ENCODE assay signal across 12 mouse cellular contexts in genomic region chr13:54888021-54888420, GRCm38 (mm10).
DNase-seq lines count a peak whose midpoint lies in the region; ATAC-seq lines count a peak whose summit lies in the region.
"Had no signal": no experiment of that assay in that cellular context is flagged by ENCODE, and none has a peak within 500 bp of the region (broad histone marks: within the 10 kb centered on the region; RNA-seq: fewer than 3 reads in every experiment).

No protein-coding gene starts in this region.

- WGBS in embryonic facial prominence, embryonic 13.5 days = 41% methylated on average over 5 of the region's 5 CpGs
- 56% methylated on average over 5 of the region's 5 CpGs for WGBS in hindbrain, embryonic 13.5 days
- WGBS in midbrain, embryonic 14.5 days = 45% methylated on average over 5 of the region's 5 CpGs

- DNase-seq in cerebellum, postnatal 14 days = peak; percentile 48 to 50
- no peak for DNase-seq in cerebellum, adult 18-20 months
- DNase-seq in midbrain, embryonic 14.5 days = peak; percentile 33
- DNase-seq in left cerebral cortex, postnatal 4 days = no peak
- DNase-seq in thymus, postnatal 4 days = no peak
- DNase-seq in adrenal gland, postnatal 4 days (ENCODE audit: low spot score in 2 of 2) = no peak
- DNase-seq: lung, postnatal 10 days had no signal

- H3K4me1 ChIP-seq in embryonic facial prominence, embryonic 13.5 days = peaks cover 22% of the 10 kb centered on the region
- peaks cover 61% of the 10 kb centered on the region for H3K4me1 ChIP-seq in hindbrain, embryonic 13.5 days (replicated peaks)
- peaks cover 42% of the 10 kb centered on the region for H3K4me1 ChIP-seq in midbrain, embryonic 14.5 days (ENCODE audit: control insufficient read depth, insufficient read depth, low read length)

- no peak for ATAC-seq in embryonic facial prominence, embryonic 13.5 days (ENCODE audit: insufficient number of reproducible peaks, insufficient read depth, low FRiP score, low TSS enrichment, low read depth)
- ATAC-seq in hindbrain, embryonic 13.5 days (ENCODE audit: low FRiP score) = no peak
- ATAC-seq in midbrain, embryonic 14.5 days (ENCODE audit: low FRiP score, low TSS enrichment) = no peak
- ATAC-seq: intestine, embryonic 16.5 days had no signal

- no peak overlapping the region for H3K4me3 ChIP-seq in embryonic facial prominence, embryonic 13.5 days
- H3K4me3 ChIP-seq in hindbrain, embryonic 13.5 days = 0 out of 2 replicates have a peak overlapping the region, but pooled peaks have one; percentile 16
- H3K4me3 ChIP-seq in midbrain, embryonic 14.5 days (replicated peaks; ENCODE audit: low read depth, low read length) = no peak overlapping the region
- H3K4me3 ChIP-seq: limb, embryonic 15.5 days had no signal

- no peaks in the 10 kb centered on the region for H3K9me3 ChIP-seq in embryonic facial prominence, embryonic 13.5 days
- no peaks in the 10 kb centered on the region for H3K9me3 ChIP-seq in hindbrain, embryonic 13.5 days
- no peaks in the 10 kb centered on the region for H3K9me3 ChIP-seq in midbrain, embryonic 14.5 days (ENCODE audit: control insufficient read depth, low read length)
- H3K9me3 ChIP-seq: G1E; limb, embryonic 15.5 days had no signal

- H3K27ac ChIP-seq in embryonic facial prominence, embryonic 13.5 days = no peak overlapping the region
- no peak overlapping the region; the same call in 1 of the 2 replicates for H3K27ac ChIP-seq in hindbrain, embryonic 13.5 days
- H3K27ac ChIP-seq in midbrain, embryonic 14.5 days (replicated peaks; ENCODE audit: low read depth, low read length) = peak overlapping the region; percentile 55
- H3K27ac ChIP-seq: limb, embryonic 15.5 days had no signal

- H3K9ac ChIP-seq in embryonic facial prominence, embryonic 13.5 days = peak overlapping the region; percentile 52; the same call in 1 of the 2 replicates
- peak overlapping the region; percentile 63 for H3K9ac ChIP-seq in hindbrain, embryonic 13.5 days
- H3K9ac ChIP-seq in midbrain, embryonic 14.5 days (replicated peaks; ENCODE audit: low read length) = no peak overlapping the region
- H3K9ac ChIP-seq: limb, embryonic 15.5 days had no signal

- no peaks in the 10 kb centered on the region for H3K36me3 ChIP-seq in embryonic facial prominence, embryonic 13.5 days
- H3K36me3 ChIP-seq in hindbrain, embryonic 13.5 days = no peaks in the 10 kb centered on the region
- H3K36me3 ChIP-seq in midbrain, embryonic 14.5 days (ENCODE audit: control insufficient read depth, insufficient read depth, low read length) = no peaks in the 10 kb centered on the region
- H3K36me3 ChIP-seq: G1E; limb, embryonic 15.5 days had no signal

- peaks cover 25% of the 10 kb centered on the region for H3K27me3 ChIP-seq in embryonic facial prominence, embryonic 13.5 days
- peaks cover 10% of the 10 kb centered on the region; the same call in 1 of the 2 replicates for H3K27me3 ChIP-seq in hindbrain, embryonic 13.5 days
- no peaks in the 10 kb centered on the region for H3K27me3 ChIP-seq in midbrain, embryonic 14.5 days (ENCODE audit: control insufficient read depth, insufficient read depth, low read length)

- intact Hi-C loops in left cerebral cortex, postnatal 4 days (cut with DNase I) = no loop called here

- H3K4me2 ChIP-seq in embryonic facial prominence, embryonic 13.5 days = peak overlapping the region; percentile 54
- peak overlapping the region; percentile 48 for H3K4me2 ChIP-seq in hindbrain, embryonic 13.5 days
- peak overlapping the region; percentile 46 for H3K4me2 ChIP-seq in midbrain, embryonic 14.5 days (ENCODE audit: low read length)

Comparison
In these comparisons a context has a peak if more than half of its experiments do, and no peak if none do; other contexts are left out.
1. DNase-seq: peak in cerebellum, postnatal 14 days (2 of 2) and midbrain, embryonic 14.5 days (single experiment); none in cerebellum, adult 18-20 months (0 of 2), left cerebral cortex, postnatal 4 days (single experiment), thymus, postnatal 4 days (single experiment) and adrenal gland, postnatal 4 days (0 of 2).
2. Peak in every context shown above with its lines, with median percentiles within 50 percentile points of each other: H3K4me2 ChIP-seq.